Mouse (Mus musculus) spleen, adult 2 months (tissue): ENCODE results near the gene Mark2.

Experiments used
- CTCF ChIP-seq: fragments of 200-500 bp; IDR thresholded peaks from 2 replicates; pipeline ENCODE4 v1.5.1; 2011; ENCODE audit warnings: mild to moderate bottlenecking, inconsistent platforms; ENCODE audit not compliant: insufficient read depth, insufficient read length, insufficient replicate concordance; ENCODE audit errors: extremely low read depth
- POLR2A ChIP-seq: fragments of 200-500 bp; IDR thresholded peaks from 2 replicates; pipeline ENCODE4 v1.6.1; 2011; ENCODE audit warnings: low read depth, low read length, inconsistent platforms

DNA sequence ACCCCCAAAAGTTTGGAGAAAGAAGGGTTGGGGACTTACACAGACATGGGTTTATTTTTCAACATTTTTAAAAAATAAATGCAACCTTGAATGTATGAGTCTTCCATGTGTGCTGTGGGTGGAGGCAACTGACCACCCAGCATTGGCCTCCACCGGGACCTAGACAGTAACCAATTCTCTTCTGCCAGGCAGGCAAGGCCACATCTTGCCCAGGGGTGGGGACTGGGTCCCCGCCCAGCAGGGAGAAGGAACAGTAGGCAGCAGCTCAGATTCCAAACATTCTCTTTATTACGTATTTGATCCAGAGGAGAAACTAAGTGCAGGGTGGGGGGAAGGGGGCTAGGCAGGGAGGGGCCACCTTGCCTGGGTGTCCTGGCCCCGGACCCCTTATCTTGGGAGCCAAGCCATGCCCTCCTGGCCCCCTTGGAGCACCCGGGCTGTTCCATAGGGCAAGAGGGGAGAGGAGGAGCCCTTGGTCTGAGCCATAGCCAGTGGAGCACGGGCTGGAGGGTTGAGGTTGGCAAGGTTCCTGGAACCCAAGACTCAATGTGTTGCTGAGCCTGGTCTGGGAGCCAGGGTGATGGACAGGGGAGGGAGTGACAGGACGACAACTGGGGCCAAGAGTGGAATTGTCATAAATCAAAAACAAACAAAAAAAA lies 66.4 kb downstream of the Mark2 start:
- TF ChIP-seq POLR2A (no peak), CTCF (no peak)
